Mouse (Mus musculus): ENCODE measurements around the gene Grhpr. TPM values are rescaled to one million over a fixed set of nuclear protein-coding genes. Genes with fewer than 3 reads are reported as not detected.

Grhpr gene
- polyA plus RNA-seq, 1 experiment from 2014 or later = 38.2 TPM

- Histone ChIP-seq H3K4me3 (ENCODE audit: low read depth, low read length) (no peak overlapping the region), H3K4me1 (ENCODE audit: control insufficient read depth, insufficient read depth, low read length) (peaks cover 4% of the 10 kb centered on the region; the same call in 1 of the 2 replicates), H3K9ac (ENCODE audit: low read length) (no peak overlapping the region), H3K9me3 (ENCODE audit: control insufficient read depth, low read length) (no peaks in the 10 kb centered on the region), H3K4me2 (no peak overlapping the region), H3K27ac (ENCODE audit: low read depth, low read length) (no peak overlapping the region), H3K36me3 (ENCODE audit: control insufficient read depth, insufficient read depth, low read length) (no peaks in the 10 kb centered on the region), H3K27me3 (ENCODE audit: control insufficient read depth, insufficient read depth, low read length) (no peaks in the 10 kb centered on the region)
- ATAC-seq (ENCODE audit: low FRiP score) = no peak
- 89% methylated on average over 6 of the region's 6 CpGs for WGBS
- DNase-seq (ENCODE audit: low spot score, missing footprints) = peak; percentile 14
These were observed 18.8 kb downstream of the Grhpr start for GRCm38 (mm10) chr4:45000001-45000400.

- Histone ChIP-seq H3K27me3 (ENCODE audit: control insufficient read depth, insufficient read depth, low read length) (no peaks in the 10 kb centered on the region), H3K36me3 (ENCODE audit: control insufficient read depth, insufficient read depth, low read length) (no peaks in the 10 kb centered on the region), H3K27ac (ENCODE audit: low read depth, low read length) (no peak overlapping the region), H3K9ac (ENCODE audit: low read length) (no peak overlapping the region), H3K4me1 (ENCODE audit: control insufficient read depth, insufficient read depth, low read length) (peaks cover 8% of the 10 kb centered on the region), H3K4me2 (no peak overlapping the region), H3K4me3 (ENCODE audit: low read depth, low read length) (no peak overlapping the region), H3K9me3 (ENCODE audit: control insufficient read depth, low read length) (no peaks in the 10 kb centered on the region)
- 89% methylated on average over 3 of the region's 3 CpGs for WGBS
- no peak for ATAC-seq (ENCODE audit: low FRiP score)
- DNase-seq (ENCODE audit: low spot score, missing footprints) = no peak
These were observed 24.3 kb downstream of the Grhpr start for GRCm38 (mm10) chr4:45005452-45005851.

DNA sequence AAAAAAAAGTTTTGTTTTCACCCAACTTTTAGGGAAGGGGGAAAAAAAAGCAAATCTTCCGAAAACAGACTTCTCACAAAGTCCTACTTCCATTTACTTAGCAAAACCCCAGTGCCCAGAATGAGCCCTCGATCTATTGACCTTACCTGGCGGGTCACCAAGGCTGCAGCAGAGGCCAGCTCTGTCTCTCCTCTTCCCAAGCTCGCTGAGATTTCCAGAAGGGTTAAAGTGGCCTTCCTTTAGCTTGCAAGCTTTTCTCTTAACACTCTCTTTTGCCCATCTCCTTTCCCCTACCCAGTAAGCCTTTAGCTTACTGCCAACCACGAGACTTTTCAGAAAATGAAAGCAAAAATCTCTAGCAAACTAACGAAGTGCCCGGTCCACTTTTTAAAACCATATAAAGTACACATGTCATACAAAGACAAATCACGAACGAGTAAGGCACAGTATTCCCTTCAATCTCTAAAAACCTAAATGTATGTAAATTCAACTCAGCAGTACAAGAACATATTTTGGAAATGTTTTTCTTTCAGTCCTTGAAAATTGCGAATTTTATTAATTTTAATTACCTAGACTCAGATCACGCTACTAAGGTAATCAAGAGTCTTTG is 29.7 kb downstream of the Grhpr start:
- peak overlapping the region; percentile 57 for H3K4me3 ChIP-seq (ENCODE audit: low read depth, low read length)
- H3K36me3 ChIP-seq (ENCODE audit: control insufficient read depth, insufficient read depth, low read length) = no peaks in the 10 kb centered on the region
- WGBS = 10% methylated on average over 11 of the region's 11 CpGs
- ATAC-seq (ENCODE audit: low FRiP score) (no peak), DNase-seq (ENCODE audit: low spot score, missing footprints) (peak; percentile 89)
- H3K27ac ChIP-seq (ENCODE audit: low read depth, low read length) = no peak overlapping the region; the same call in 1 of the 2 replicates
- no peaks in the 10 kb centered on the region for H3K27me3 ChIP-seq (ENCODE audit: control insufficient read depth, insufficient read depth, low read length)
- H3K9me3 ChIP-seq (ENCODE audit: control insufficient read depth, low read length) = no peaks in the 10 kb centered on the region
- H3K4me1 ChIP-seq (ENCODE audit: control insufficient read depth, insufficient read depth, low read length) = peaks cover 20% of the 10 kb centered on the region
- H3K4me2 ChIP-seq = peak overlapping the region; percentile 68
- peak overlapping the region; percentile 79 for H3K9ac ChIP-seq (ENCODE audit: low read length)

GRCm38 (mm10) chr4:45011581-45012104 is 30.4 kb downstream of the Grhpr start:
- H3K4me2 ChIP-seq = peak overlapping the region; percentile 68
- H3K27ac ChIP-seq (ENCODE audit: low read depth, low read length) = peak overlapping the region; percentile 90
- H3K9ac ChIP-seq (ENCODE audit: low read length) = peak overlapping the region; percentile 79
- H3K9me3 ChIP-seq (ENCODE audit: control insufficient read depth, low read length) = no peaks in the 10 kb centered on the region
- WGBS = under 1% methylated on average over 31 of the region's 31 CpGs
- peak overlapping the region; percentile 57 for H3K4me3 ChIP-seq (ENCODE audit: low read depth, low read length)
- DNase-seq (ENCODE audit: low spot score, missing footprints) (peak; percentile 98), ATAC-seq (ENCODE audit: low FRiP score) (peak; percentile 86)
- no peaks in the 10 kb centered on the region for H3K27me3 ChIP-seq (ENCODE audit: control insufficient read depth, insufficient read depth, low read length)
- H3K36me3 ChIP-seq (ENCODE audit: control insufficient read depth, insufficient read depth, low read length) = no peaks in the 10 kb centered on the region
- H3K4me1 ChIP-seq (ENCODE audit: control insufficient read depth, insufficient read depth, low read length) = peaks cover 20% of the 10 kb centered on the region

DNA sequence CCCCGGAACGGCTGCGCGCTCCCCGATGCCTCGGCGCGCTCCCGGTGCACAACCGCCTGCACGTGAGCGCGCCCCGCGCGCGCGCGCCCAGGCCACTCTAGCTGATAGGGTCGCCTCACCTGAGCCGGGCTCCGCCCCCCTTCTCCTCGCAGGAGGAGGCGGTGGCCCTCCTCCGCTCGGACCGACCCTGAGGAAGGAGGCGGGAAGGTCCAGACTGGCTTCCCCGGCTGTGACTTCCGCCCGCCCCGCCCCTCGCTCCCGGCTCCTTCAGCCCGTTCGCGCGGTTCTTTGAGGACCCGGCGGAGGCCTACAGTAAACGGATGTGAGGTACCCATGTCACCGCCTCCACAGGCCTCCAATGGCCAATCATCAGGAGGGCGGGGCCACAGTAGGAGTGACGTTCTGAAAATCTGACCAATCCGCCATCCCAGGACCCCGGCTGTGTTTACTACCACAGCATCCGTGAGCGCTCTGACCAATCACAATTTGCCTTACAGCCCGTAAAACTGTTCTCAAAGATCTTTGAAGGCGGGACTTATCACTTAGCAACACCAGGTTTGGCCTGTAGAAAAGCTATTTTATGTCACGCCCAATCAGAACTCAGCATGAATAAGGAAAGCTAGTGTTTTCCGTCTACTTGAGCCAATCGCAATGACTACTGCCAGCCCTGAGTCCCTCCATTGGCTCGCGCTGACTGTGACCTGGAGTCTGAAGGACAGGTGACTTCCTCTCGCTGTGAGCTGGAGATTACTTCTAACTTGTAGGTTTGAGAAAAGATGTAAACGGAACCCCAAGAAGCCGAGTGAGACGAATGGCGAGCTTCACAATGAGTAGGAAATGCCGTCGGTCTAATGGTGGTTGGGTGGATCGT is 31.1 kb downstream of the Grhpr start, which contains the start of gene Zbtb5:
Gene Zbtb5 (minus strand): TSS at position 308 of the 871 bp plus-strand sequence.
- peak; percentile 99 for DNase-seq (ENCODE audit: low spot score, missing footprints)
- H3K9me3 ChIP-seq (ENCODE audit: control insufficient read depth, low read length) = no peaks in the 10 kb centered on the region
- WGBS = under 1% methylated on average over 46 of the region's 63 CpGs
- H3K4me1 ChIP-seq (ENCODE audit: control insufficient read depth, insufficient read depth, low read length) = peaks cover 20% of the 10 kb centered on the region
- ATAC-seq (ENCODE audit: low FRiP score) = peak; percentile 99
- peak within 1 kb of the TSS; percentile 68 for H3K4me2 ChIP-seq
- no peaks in the 10 kb centered on the region for H3K36me3 ChIP-seq (ENCODE audit: control insufficient read depth, insufficient read depth, low read length)
- no peaks in the 10 kb centered on the region for H3K27me3 ChIP-seq (ENCODE audit: control insufficient read depth, insufficient read depth, low read length)
- peak within 1 kb of the TSS; percentile 57 for H3K4me3 ChIP-seq (ENCODE audit: low read depth, low read length)
- peak within 1 kb of the TSS; percentile 79 for H3K9ac ChIP-seq (ENCODE audit: low read length)
- peak within 1 kb of the TSS; percentile 90 for H3K27ac ChIP-seq (ENCODE audit: low read depth, low read length)

DNA sequence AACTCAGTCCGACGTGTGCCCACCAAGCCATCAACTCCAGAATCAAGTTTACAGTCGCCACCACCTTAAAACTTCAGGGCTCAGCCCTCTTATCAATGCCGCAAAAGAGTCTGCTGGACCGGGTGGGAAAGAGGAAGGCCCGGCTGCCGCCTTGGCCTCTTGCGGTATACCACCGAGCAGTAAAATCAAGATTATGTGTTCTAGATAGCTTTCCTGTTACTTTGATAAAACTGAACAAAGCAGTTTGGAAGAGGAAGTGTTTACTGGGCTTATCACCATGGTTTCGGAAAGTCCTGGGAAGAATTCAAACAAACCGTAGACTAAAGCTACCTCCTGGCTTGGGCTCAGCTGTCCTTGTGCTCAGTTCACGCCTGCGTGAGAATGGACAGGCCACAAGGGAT is 31.8 kb downstream of the Grhpr start:
- Histone ChIP-seq H3K4me2 (peak overlapping the region; percentile 54), H3K9me3 (ENCODE audit: control insufficient read depth, low read length) (no peaks in the 10 kb centered on the region), H3K9ac (ENCODE audit: low read length) (peak overlapping the region; percentile 64), H3K4me3 (ENCODE audit: low read depth, low read length) (peak overlapping the region; percentile 51), H3K27me3 (ENCODE audit: control insufficient read depth, insufficient read depth, low read length) (no peaks in the 10 kb centered on the region), H3K36me3 (ENCODE audit: control insufficient read depth, insufficient read depth, low read length) (no peaks in the 10 kb centered on the region), H3K27ac (ENCODE audit: low read depth, low read length) (0 out of 2 replicates have a peak overlapping the region, but pooled peaks have one; percentile 51), H3K4me1 (ENCODE audit: control insufficient read depth, insufficient read depth, low read length) (peaks cover 23% of the 10 kb centered on the region)
- WGBS = under 1% methylated on average over 13 of the region's 13 CpGs
- DNase-seq (ENCODE audit: low spot score, missing footprints) (no peak), ATAC-seq (ENCODE audit: low FRiP score) (no peak)

DNA sequence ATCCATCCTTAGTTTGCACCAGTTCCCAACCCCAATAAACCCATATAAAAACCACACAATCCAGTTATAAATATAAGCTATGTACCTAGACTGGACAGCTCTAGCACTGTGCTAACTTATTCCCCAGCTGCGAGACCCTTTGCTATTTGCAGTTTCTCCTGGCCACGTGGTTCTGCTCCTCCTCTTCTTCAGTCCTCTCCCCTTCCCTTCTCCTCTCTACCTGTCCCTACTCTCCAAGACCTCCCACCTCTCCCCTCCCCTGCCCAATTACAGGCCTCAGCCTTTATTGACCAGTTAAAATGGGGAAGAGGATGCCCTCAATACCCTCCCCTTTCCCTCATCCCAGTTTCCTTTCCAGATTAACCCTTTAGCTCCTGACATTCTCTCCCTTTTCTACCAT is 32.3 kb downstream of the Grhpr start:
- peaks cover 24% of the 10 kb centered on the region for H3K4me1 ChIP-seq (ENCODE audit: control insufficient read depth, insufficient read depth, low read length)
- H3K36me3 ChIP-seq (ENCODE audit: control insufficient read depth, insufficient read depth, low read length) = no peaks in the 10 kb centered on the region
- no peaks in the 10 kb centered on the region for H3K9me3 ChIP-seq (ENCODE audit: control insufficient read depth, low read length)
- ATAC-seq (ENCODE audit: low FRiP score) (no peak), DNase-seq (ENCODE audit: low spot score, missing footprints) (no peak)
- WGBS = 10% methylated on average over 2 of the region's 2 CpGs
- no peaks in the 10 kb centered on the region for H3K27me3 ChIP-seq (ENCODE audit: control insufficient read depth, insufficient read depth, low read length)
- peak overlapping the region; percentile 64; the same call in 1 of the 2 replicates for H3K9ac ChIP-seq (ENCODE audit: low read length)
- peak overlapping the region; percentile 51; the same call in 1 of the 2 replicates for H3K4me3 ChIP-seq (ENCODE audit: low read depth, low read length)
- H3K27ac ChIP-seq (ENCODE audit: low read depth, low read length) = no peak overlapping the region
- peak overlapping the region; percentile 54 for H3K4me2 ChIP-seq

DNA sequence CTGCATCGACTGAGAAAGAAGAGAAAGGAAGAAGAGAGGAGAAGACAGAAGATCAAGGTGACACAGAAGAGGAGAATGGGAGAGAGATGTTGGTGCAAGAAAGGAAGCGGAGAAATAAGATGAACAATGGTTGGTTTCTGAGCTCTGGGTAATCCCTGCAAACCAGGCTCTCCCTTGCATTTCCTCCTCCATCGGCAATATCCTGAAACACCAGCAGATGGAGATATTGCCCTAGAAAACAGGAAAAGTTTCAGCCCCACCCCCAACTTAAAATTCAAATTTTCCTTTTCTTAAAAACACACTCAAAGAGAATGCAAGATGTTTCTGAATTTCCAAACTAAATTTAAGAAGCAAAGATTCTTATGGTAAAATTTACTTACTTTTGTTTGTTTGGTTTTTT is 34.4 kb downstream of the Grhpr start:
- no peak overlapping the region for H3K4me2 ChIP-seq
- WGBS = 7% methylated on average over 3 of the region's 3 CpGs
- no peaks in the 10 kb centered on the region for H3K27me3 ChIP-seq (ENCODE audit: control insufficient read depth, insufficient read depth, low read length)
- H3K9me3 ChIP-seq (ENCODE audit: control insufficient read depth, low read length) = no peaks in the 10 kb centered on the region
- H3K36me3 ChIP-seq (ENCODE audit: control insufficient read depth, insufficient read depth, low read length) = no peaks in the 10 kb centered on the region
- 0 out of 2 replicates have a peak overlapping the region, but pooled peaks have one; percentile 22 for H3K9ac ChIP-seq (ENCODE audit: low read length)
- no peak overlapping the region for H3K27ac ChIP-seq (ENCODE audit: low read depth, low read length)
- ATAC-seq (ENCODE audit: low FRiP score) = no peak
- DNase-seq (ENCODE audit: low spot score, missing footprints) = peak; percentile 93
- peaks cover 25% of the 10 kb centered on the region for H3K4me1 ChIP-seq (ENCODE audit: control insufficient read depth, insufficient read depth, low read length)
- no peak overlapping the region for H3K4me3 ChIP-seq (ENCODE audit: low read depth, low read length)
